Mouse (Mus musculus) lung, postnatal 4 days (tissue): ENCODE measurements around the gene Adar.
"Not testable (repeated sequence)": the region's sequence is repeated elsewhere in the genome, so short reads cannot be mapped to it uniquely, and the experiment has no call there.

Experiments
- DNase-seq, 2 experiments: peaks; one replicate each; pipeline ENCODE4 v3.0.0; 2021

Gene Adar

DNA sequence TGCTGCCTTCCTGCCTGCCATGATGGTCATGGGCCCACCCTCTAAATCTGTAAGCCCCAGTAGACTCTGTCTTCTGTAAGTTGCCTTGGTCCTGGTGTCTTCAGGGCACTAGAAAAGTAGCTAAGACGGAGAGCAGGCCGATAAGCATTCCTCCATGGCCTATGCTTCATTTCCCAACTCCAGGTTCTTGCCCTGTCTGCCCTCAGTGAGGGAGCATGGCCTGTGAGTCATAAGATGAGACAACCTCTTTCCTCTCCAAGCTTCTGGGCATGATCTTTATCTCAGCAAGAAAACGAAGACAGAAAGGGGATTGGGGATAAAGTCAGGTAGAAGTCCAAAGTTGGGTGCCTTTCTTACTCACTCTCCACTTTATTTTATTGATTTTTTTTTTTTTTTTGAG, 83.7 kb downstream of the Adar start:
- no peak for DNase-seq

DNA sequence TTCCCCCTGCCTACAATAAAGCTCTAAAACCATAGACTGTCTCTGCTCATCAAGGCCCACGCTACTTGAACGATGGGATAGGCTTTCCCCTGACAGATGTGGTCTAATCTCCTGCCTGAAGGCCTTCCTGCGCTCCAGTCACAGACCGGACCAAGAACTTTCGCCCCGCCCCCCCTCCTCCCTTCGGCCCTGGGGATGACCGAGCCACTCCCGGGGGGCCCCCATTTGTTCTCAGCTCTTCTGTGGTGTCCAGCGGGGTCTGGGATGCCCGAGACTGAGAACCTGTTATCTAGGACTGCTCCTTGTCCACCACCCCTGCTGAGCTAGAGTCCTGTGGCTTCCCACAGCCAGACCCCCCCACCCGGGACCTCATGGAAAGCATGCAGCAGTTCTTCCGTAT, 84.7 kb downstream of the Adar start:
- DNase-seq = no peak

DNA sequence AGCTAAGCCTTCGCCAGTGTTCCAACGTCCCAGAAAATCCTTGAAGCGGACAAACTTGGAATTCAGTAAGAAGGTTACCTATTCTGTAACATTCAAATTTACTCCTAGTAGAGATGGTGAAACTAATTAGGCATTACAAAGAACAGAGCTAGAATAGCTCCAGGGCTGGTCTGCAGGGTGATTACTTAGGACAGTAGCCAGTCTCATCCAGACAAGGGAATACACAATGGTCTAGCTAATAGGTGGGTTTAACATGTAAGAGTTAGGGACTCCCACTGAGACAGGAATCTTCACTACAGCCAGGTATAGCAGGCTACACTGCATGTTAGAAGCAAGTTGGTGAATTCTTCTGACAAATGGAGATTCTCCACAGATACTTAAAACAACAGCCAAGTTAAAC, 85.3 kb downstream of the Adar start:
- DNase-seq = not testable (repeated sequence)

DNA sequence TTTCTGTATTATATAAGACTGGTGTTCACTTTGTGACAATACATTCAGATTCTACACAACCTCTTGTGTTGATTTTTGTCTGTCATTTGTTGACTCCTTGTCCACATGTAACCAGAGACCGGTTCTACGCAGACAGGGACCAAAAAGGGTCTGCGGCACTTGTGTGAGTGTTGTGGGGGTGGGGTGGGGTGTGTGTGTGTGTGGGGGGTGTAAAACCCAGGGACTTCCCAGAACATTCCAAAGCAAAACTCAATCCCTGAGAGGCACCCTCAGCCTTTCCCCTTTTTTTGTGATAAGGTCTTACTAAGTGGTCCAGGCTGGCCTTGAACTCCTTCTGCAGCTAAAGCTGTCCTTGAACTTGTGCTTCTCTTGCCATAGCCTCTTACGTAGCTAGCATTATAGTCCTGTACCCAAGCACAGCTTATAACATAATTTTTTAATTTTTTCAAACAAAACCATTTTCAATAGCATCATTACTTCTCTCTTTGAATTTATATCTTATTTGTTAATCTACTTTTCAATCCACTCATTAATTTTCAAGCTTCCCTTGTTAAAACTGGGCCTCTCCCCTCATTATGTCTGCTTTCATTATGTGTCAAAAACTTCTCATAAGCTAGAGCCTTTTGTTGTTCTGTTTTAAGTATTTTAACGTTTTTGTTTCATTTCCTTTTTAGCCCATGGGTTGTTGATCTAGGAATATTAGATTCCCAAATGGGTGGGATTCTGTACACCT, 86.1 kb downstream of the Adar start:
- no peak for DNase-seq

DNA sequence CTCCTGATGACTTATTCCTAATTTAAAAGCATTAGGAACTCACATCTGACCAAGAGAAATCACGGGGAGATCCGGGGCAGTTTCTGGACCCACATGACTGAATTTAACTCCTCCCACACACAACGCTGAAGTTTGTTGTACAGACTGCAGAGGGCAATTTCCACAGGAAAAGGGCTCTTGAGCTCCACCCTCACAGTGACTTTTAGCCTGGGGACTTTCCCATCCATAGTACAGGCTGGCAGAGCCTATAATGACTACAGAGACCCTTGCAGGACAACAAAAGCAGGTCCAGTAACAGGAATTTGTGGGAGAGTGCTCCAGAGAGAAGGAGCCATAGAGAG, 86.7 kb downstream of the Adar start:
- peak in 1 of 2 experiments; percentile 48 for DNase-seq

DNA sequence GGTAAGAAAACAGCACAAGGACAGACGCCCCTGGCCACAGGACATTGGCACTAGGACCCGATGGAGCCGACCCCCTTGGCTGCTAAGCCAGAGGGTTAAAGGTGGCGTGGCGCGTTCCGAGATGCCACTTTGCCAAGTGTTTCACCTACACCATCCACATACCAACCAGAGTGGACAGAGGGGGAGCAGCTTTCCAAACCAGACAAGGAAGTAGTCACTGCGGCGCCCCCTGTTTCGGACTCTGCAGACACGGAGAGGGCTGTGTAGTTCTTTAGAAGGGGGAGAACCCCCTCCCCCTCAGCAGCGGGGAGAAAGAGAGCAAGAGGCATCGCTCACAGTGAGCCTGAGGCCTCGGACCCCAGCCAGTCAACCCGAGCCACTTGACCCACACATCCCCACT, 88.1 kb downstream of the Adar start:
- no peak for DNase-seq
